Mouse (Mus musculus) intestine, embryonic 14.5 days (tissue): Measurements from ENCODE around the gene Zfp146. TPM values are rescaled to one million over a fixed set of nuclear protein-coding genes. Genes with fewer than 3 reads are reported as not detected.

ENCODE experiments used
- ATAC-seq: fragments of 200-750 bp; cut with Nextera tagmentation; replicated peaks from 2 replicates; pipeline ENCODE4 v1.8.0; 2017; ENCODE audit warnings: low read depth, moderate number of reproducible peaks, moderate TSS enrichment, moderate library complexity; ENCODE audit not compliant: low FRiP score, low TSS enrichment
- DNase-seq: peaks from one replicate; pipeline ENCODE4 v3.0.0-alpha.2; 2018; ENCODE audit warnings: low spot score
- H3K27ac ChIP-seq: fragments of 300-500 bp; sonication (generic); 2 replicates; pipeline ENCODE4 v1.5.1; 2014; ENCODE audit warnings: low read depth, mild to moderate bottlenecking, control low read depth
- H3K27me3 ChIP-seq: fragments of 300-500 bp; sonication (generic); replicated peaks from 2 replicates; pipeline ENCODE4 v1.6.1; 2014; ENCODE audit warnings: low read length, control low read depth; ENCODE audit not compliant: control insufficient read depth, insufficient read depth
- H3K36me3 ChIP-seq: fragments of 300-500 bp; sonication (generic); 2 replicates; pipeline ENCODE4 v1.6.1; 2014; ENCODE audit warnings: low read length, control low read depth; ENCODE audit not compliant: control insufficient read depth, insufficient read depth
- H3K4me1 ChIP-seq: fragments of 300-500 bp; sonication (generic); replicated peaks from 2 replicates; pipeline ENCODE4 v1.6.1; 2014; ENCODE audit warnings: low read length, control low read depth, mixed read lengths; ENCODE audit not compliant: control insufficient read depth, insufficient read depth
- H3K4me2 ChIP-seq: fragments of 300-500 bp; sonication (generic); 2 replicates; pipeline ENCODE4 v1.6.1; 2014; ENCODE audit warnings: low read length
- H3K4me3 ChIP-seq: fragments of 300-500 bp; sonication (generic); 2 replicates; pipeline ENCODE4 v1.5.1; 2014; ENCODE audit warnings: low read depth, low read length, control low read depth, mixed read lengths
- H3K9ac ChIP-seq: fragments of 300-500 bp; sonication (generic); 2 replicates; pipeline ENCODE4 v1.6.1; 2014; ENCODE audit warnings: mild to moderate bottlenecking, low read length
- H3K9me3 ChIP-seq: fragments of 300-500 bp; sonication (generic); 2 replicates; pipeline ENCODE4 v1.6.1; 2016; ENCODE audit warnings: low read length, control low read depth; ENCODE audit not compliant: control insufficient read depth
- WGBS: fragments of 180-500 bp; shearing (Covaris S2); extraction: QIAGEN DNeasy Blood & Tissue Kit; methylation state at CpG from one replicate; pipeline ENCODE4 v1.1.7; 2014; 5-methylcytosine and 5-hydroxymethylcytosine counted together
- polyA plus RNA-seq: library from polyadenylated mRNA; unstranded; fragments of >200 nt; fragmentation: Nextera tagmentation; extraction: Ambion mirVana; gene quantifications from 2 replicates; pipeline ENCODE4 v1.2.1, GENCODE M21; 2014

Gene Zfp146
- polyA plus RNA-seq, 1 experiment from 2014 or later, result 16.3 TPM

- DNase-seq (peak; percentile 94), ATAC-seq (peak; percentile 83)
- peak overlapping the region; percentile 86 for H3K27ac ChIP-seq
- peak overlapping the region; percentile 90 for H3K4me3 ChIP-seq
- H3K4me2 ChIP-seq, result peak overlapping the region; percentile 83
- H3K4me1 ChIP-seq, result peaks cover 15% of the 10 kb centered on the region
- H3K27me3 ChIP-seq, result no peaks in the 10 kb centered on the region
- H3K9me3 ChIP-seq, result no peaks in the 10 kb centered on the region
- H3K9ac ChIP-seq, result peak overlapping the region; percentile 83
- peaks cover 27% of the 10 kb centered on the region for H3K36me3 ChIP-seq
- under 1% methylated on average over 28 of the region's 28 CpGs for WGBS
These were observed 25.3 kb upstream of the Zfp146 start for GRCm38 (mm10) chr7:30194884-30195283.

GRCm38 (mm10) chr7:30194101-30194831 is 24.7 kb upstream of the Zfp146 start:
- Histone ChIP-seq H3K4me1 (peaks cover 15% of the 10 kb centered on the region), H3K4me2 (peak overlapping the region; percentile 83), H3K9ac (peak overlapping the region; percentile 83), H3K4me3 (peak overlapping the region; percentile 90), H3K9me3 (no peaks in the 10 kb centered on the region), H3K36me3 (peaks cover 32% of the 10 kb centered on the region), H3K27me3 (no peaks in the 10 kb centered on the region), H3K27ac (peak overlapping the region; percentile 86)
- WGBS, result under 1% methylated on average over 26 of the region's 26 CpGs
- ATAC-seq, result peak; percentile 9
- peak; percentile 85 for DNase-seq

DNA sequence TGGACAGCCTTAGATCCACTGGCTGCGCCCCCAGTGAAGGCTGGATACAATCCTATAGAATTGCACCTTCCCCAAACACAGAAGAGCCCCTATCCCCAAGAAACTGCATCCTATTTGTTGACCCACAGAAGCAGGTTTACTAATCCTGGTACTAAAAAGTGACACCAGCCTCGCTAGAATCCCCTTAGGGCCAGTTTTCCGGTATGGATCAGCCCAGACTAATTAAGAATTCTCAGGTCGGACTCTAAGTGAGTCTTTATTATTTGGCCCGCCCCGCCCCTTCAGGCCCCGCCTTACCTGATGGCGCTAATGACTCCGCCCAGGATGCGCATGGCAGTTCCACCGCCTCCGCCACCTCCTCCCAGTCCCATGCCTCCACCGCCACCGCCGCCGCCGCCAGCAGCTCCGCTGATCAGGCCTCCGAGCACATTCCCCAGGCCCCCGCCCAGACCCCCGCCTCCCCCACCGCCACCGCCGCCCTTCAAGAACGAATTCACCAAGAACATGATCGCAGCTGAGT is 24.1 kb upstream of the Zfp146 start:
- Histone ChIP-seq H3K9ac (peak overlapping the region; percentile 83), H3K4me3 (peak overlapping the region; percentile 90), H3K4me2 (peak overlapping the region; percentile 83), H3K27ac (peak overlapping the region; percentile 86), H3K36me3 (peaks cover 38% of the 10 kb centered on the region), H3K4me1 (peaks cover 15% of the 10 kb centered on the region), H3K9me3 (no peaks in the 10 kb centered on the region), H3K27me3 (no peaks in the 10 kb centered on the region)
- ATAC-seq, result peak; percentile 56
- WGBS, result under 1% methylated on average over 26 of the region's 26 CpGs
- no peak for DNase-seq

DNA sequence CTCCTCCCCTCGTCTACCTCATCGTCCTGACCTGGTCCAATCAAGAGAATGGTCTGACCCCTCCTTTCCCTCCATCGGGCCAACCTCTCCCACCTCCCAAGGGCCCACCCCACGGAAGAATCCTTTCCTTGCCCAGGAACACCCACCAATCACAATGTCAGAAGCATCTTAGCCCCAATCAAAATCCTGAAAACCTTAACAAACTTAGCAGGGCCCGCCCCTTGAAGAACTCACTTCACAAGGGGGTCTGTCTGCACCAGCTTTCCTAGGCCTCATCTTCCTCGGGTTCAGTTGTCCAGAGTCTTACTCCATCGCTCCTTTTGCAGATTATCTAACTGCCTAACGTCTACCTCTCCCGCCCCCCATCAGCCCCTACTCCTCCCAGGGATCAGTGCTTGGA is 23.5 kb upstream of the Zfp146 start:
- 29% methylated on average over 9 of the region's 9 CpGs for WGBS
- DNase-seq (no peak), ATAC-seq (peak; percentile 22; the same call in 1 of the 2 replicates)
- H3K4me3 ChIP-seq, result peak overlapping the region; percentile 90
- peak overlapping the region; percentile 83 for H3K9ac ChIP-seq
- H3K27ac ChIP-seq, result 0 out of 2 replicates have a peak overlapping the region, but pooled peaks have one; percentile 86
- no peaks in the 10 kb centered on the region for H3K9me3 ChIP-seq
- H3K27me3 ChIP-seq, result no peaks in the 10 kb centered on the region
- peak overlapping the region; percentile 83 for H3K4me2 ChIP-seq
- peaks cover 45% of the 10 kb centered on the region for H3K36me3 ChIP-seq
- H3K4me1 ChIP-seq, result peaks cover 12% of the 10 kb centered on the region

GRCm38 (mm10) chr7:30192088-30192487 is 22.5 kb upstream of the Zfp146 start:
- WGBS, result 89% methylated on average over 12 of the region's 12 CpGs
- Histone ChIP-seq H3K27ac (no peak overlapping the region), H3K36me3 (peaks cover 54% of the 10 kb centered on the region), H3K4me1 (peaks cover 12% of the 10 kb centered on the region), H3K4me3 (no peak overlapping the region), H3K9ac (no peak overlapping the region), H3K4me2 (no peak overlapping the region), H3K27me3 (no peaks in the 10 kb centered on the region), H3K9me3 (no peaks in the 10 kb centered on the region)
- no peak for ATAC-seq
- DNase-seq, result no peak

- DNase-seq (no peak), ATAC-seq (no peak)
- Histone ChIP-seq H3K4me3 (no peak overlapping the region), H3K27me3 (no peaks in the 10 kb centered on the region), H3K4me1 (peaks cover 13% of the 10 kb centered on the region), H3K4me2 (no peak overlapping the region), H3K27ac (no peak overlapping the region), H3K9me3 (no peaks in the 10 kb centered on the region), H3K36me3 (peaks cover 75% of the 10 kb centered on the region), H3K9ac (no peak overlapping the region)
- 84% methylated on average over 4 of the region's 4 CpGs for WGBS
These were observed 19.6 kb upstream of the Zfp146 start for GRCm38 (mm10) chr7:30189116-30189491.

DNA sequence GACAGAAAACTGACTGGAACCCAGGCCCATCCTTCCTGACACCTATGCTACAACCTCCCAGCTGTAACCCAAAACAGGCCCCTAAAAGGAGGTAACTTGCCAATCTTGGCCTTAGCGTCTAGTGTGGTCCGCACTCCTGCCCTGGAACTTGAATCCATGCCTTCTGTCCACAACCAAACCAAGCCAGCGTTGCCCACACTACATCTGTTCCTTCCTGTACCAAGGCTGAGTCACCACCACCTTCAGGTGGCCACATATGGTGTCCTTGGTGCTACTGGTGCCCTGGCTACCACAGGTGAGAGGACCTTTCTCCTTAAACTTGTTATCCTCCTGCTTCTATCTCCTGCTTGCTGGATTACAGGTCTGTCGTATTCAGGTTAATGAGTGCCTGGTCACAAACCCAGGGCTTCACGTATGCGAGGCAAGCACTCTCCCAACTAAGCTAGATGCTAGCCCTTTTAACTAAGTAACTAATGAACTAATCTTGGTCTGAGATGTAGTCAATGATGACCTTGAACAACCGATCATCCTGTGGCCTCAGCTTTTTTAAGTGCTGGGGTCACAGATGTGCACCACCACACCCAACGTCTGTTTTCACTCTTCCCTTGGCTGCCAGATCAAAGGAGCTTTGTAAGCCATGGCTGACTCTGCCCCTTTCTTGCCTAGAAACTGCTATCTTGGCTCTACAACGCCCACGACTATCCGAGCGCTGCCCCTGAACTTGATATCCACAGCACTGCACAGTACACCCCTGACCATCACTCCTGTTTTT is 19.0 kb upstream of the Zfp146 start:
- WGBS, result 76% methylated on average over 12 of the region's 12 CpGs
- no peak for ATAC-seq
- peaks cover 75% of the 10 kb centered on the region for H3K36me3 ChIP-seq

GRCm38 (mm10) chr7:30184641-30185348 is 15.2 kb upstream of the Zfp146 start:
- Histone ChIP-seq H3K27ac (no peak overlapping the region), H3K4me3 (no peak overlapping the region), H3K36me3 (peaks cover 47% of the 10 kb centered on the region)

More for the DNA sequence above, 19.0 kb upstream of the Zfp146 start:
- DNase-seq, result no peak
- Histone ChIP-seq H3K27me3 (no peaks in the 10 kb centered on the region), H3K4me1 (peaks cover 14% of the 10 kb centered on the region), H3K4me2 (no peak overlapping the region), H3K9ac (no peak overlapping the region), H3K4me3 (no peak overlapping the region), H3K9me3 (no peaks in the 10 kb centered on the region), H3K27ac (no peak overlapping the region)

More at GRCm38 (mm10) chr7:30184641-30185348, 15.2 kb upstream of the Zfp146 start:
- WGBS, result 73% methylated on average over 13 of the region's 13 CpGs
- no peaks in the 10 kb centered on the region for H3K27me3 ChIP-seq
- DNase-seq (no peak), ATAC-seq (no peak)
- no peaks in the 10 kb centered on the region for H3K9me3 ChIP-seq
- H3K9ac ChIP-seq, result no peak overlapping the region
- H3K4me1 ChIP-seq, result peaks cover 6% of the 10 kb centered on the region
- H3K4me2 ChIP-seq, result no peak overlapping the region
